Mouse (Mus musculus) cerebellum, adult 2 months (tissue): ENCODE data around the gene Etv6. TPM values are rescaled to one million over a fixed set of nuclear protein-coding genes. Genes with fewer than 3 reads are reported as not detected.

Source experiments
- DNase-seq, 2 experiments: peaks; one replicate each; pipeline ENCODE4 v3.0.0; 2021
- H3K27ac ChIP-seq: fragments of 200-500 bp; 2 replicates; pipeline ENCODE4 v1.5.1; 2012; ENCODE audit warnings: low read length, control low read depth, inconsistent platforms; ENCODE audit not compliant: insufficient read depth
- H3K27me3 ChIP-seq: fragments of 200-500 bp; 2 replicates; pipeline ENCODE4 v1.6.1; 2012; ENCODE audit warnings: inconsistent platforms, mild to moderate bottlenecking, low read length, moderate library complexity; ENCODE audit not compliant: control insufficient read depth, insufficient read depth
- H3K4me1 ChIP-seq: fragments of 200-500 bp; 2 replicates; pipeline ENCODE4 v1.6.1; 2011; ENCODE audit warnings: low read length; ENCODE audit not compliant: control insufficient read depth, insufficient read depth
- H3K4me3 ChIP-seq: fragments of 200-500 bp; replicated peaks from 2 replicates; pipeline ENCODE3; 2011; ENCODE audit warnings: mild to moderate bottlenecking, low read depth, low read length, control low read depth; ENCODE audit not compliant: insufficient read depth
- CTCF ChIP-seq: fragments of 200-500 bp; IDR thresholded peaks from 2 replicates; pipeline ENCODE4 v1.5.1; 2011; ENCODE audit warnings: low read depth, mild to moderate bottlenecking, control low read depth, low read length, moderate library complexity, borderline replicate concordance; ENCODE audit not compliant: insufficient read depth
- POLR2A ChIP-seq: fragments of 200-500 bp; IDR thresholded peaks from 2 replicates; pipeline ENCODE4 v1.6.1; 2011; ENCODE audit warnings: low read length, control low read depth, borderline replicate concordance; ENCODE audit not compliant: insufficient read depth
- WGBS: fragments of 180-500 bp; shearing (Covaris S2); methylation state at CpG from one replicate; pipeline ENCODE4 v1.1.7; 2018; 5-methylcytosine and 5-hydroxymethylcytosine counted together
- polyA plus RNA-seq: library from polyadenylated mRNA; depleted of rRNA; stranded (reverse); fragments of >200 nt; gene quantifications from 2 replicates; pipeline ENCODE4 v1.2.3, GENCODE M21; 2012

The Etv6 gene
- polyA plus RNA-seq, 1 experiment: 8.9 TPM

- WGBS: 39% methylated on average over 15 of the region's 15 CpGs
- no peaks in the 10 kb centered on the region for H3K27me3 ChIP-seq
- H3K4me1 ChIP-seq: peaks cover 5% of the 10 kb centered on the region; the same call in 1 of the 2 replicates
- no peak overlapping the region for H3K27ac ChIP-seq
- TF ChIP-seq CTCF (no peak), POLR2A (no peak)
- DNase-seq: peak in 1 of 2 experiments; percentile 18
- no peak overlapping the region for H3K4me3 ChIP-seq
Observed at GRCm38 (mm10) chr6:134105514-134106201, 70.2 kb downstream of the Etv6 start.

- Histone ChIP-seq H3K4me1 (peaks cover 5% of the 10 kb centered on the region; the same call in 1 of the 2 replicates), H3K4me3 (no peak overlapping the region), H3K27ac (no peak overlapping the region), H3K27me3 (no peaks in the 10 kb centered on the region)
- no peak for TF ChIP-seq CTCF
- no peak for TF ChIP-seq POLR2A
- no peak for DNase-seq
- WGBS: 59% methylated on average over 7 of the region's 7 CpGs
Observed at GRCm38 (mm10) chr6:134107696-134108095, 72.2 kb downstream of the Etv6 start.

GRCm38 (mm10) chr6:134109675-134110074 lies 74.2 kb downstream of the Etv6 start:
- H3K27me3 ChIP-seq: no peaks in the 10 kb centered on the region
- no peak overlapping the region for H3K27ac ChIP-seq
- H3K4me1 ChIP-seq: peaks cover 5% of the 10 kb centered on the region; the same call in 1 of the 2 replicates
- 95% methylated on average over 1 of the region's 1 CpGs for WGBS
- TF ChIP-seq CTCF (no peak), POLR2A (no peak)
- no peak for DNase-seq
- no peak overlapping the region for H3K4me3 ChIP-seq

- H3K4me3 ChIP-seq: no peak overlapping the region
- 97% methylated on average over 5 of the region's 5 CpGs for WGBS
- DNase-seq: no peak
- no peak overlapping the region for H3K27ac ChIP-seq
- TF ChIP-seq CTCF (no peak), POLR2A (no peak)
- H3K4me1 ChIP-seq: peaks cover 5% of the 10 kb centered on the region; the same call in 1 of the 2 replicates
- no peaks in the 10 kb centered on the region for H3K27me3 ChIP-seq
Observed at GRCm38 (mm10) chr6:134110206-134110605, 74.7 kb downstream of the Etv6 start.

- WGBS: 93% methylated on average over 8 of the region's 8 CpGs
- Histone ChIP-seq H3K27me3 (no peaks in the 10 kb centered on the region), H3K4me1 (no peaks in the 10 kb centered on the region), H3K27ac (no peak overlapping the region), H3K4me3 (no peak overlapping the region)
- DNase-seq: no peak
- TF ChIP-seq POLR2A (no peak), CTCF (no peak)
Observed at GRCm38 (mm10) chr6:134111599-134111998, 76.1 kb downstream of the Etv6 start.

- Histone ChIP-seq H3K27ac (no peak overlapping the region), H3K4me1 (no peaks in the 10 kb centered on the region), H3K27me3 (no peaks in the 10 kb centered on the region), H3K4me3 (no peak overlapping the region)
- WGBS: 96% methylated on average over 8 of the region's 8 CpGs
- no peak for TF ChIP-seq CTCF
- no peak for TF ChIP-seq POLR2A
- DNase-seq: no peak
Observed at GRCm38 (mm10) chr6:134112753-134113152, 77.3 kb downstream of the Etv6 start.

GRCm38 (mm10) chr6:134113168-134113567 lies 77.7 kb downstream of the Etv6 start:
- DNase-seq: no peak
- Histone ChIP-seq H3K4me3 (no peak overlapping the region), H3K4me1 (no peaks in the 10 kb centered on the region), H3K27ac (no peak overlapping the region), H3K27me3 (no peaks in the 10 kb centered on the region)
- 89% methylated on average over 2 of the region's 2 CpGs for WGBS
- TF ChIP-seq CTCF: no peak
- no peak for TF ChIP-seq POLR2A

GRCm38 (mm10) chr6:134115219-134115968 lies 79.9 kb downstream of the Etv6 start:
- no peak for DNase-seq
- 89% methylated on average over 14 of the region's 14 CpGs for WGBS
- no peak for TF ChIP-seq POLR2A
- TF ChIP-seq CTCF: no peak
- Histone ChIP-seq H3K4me3 (no peak overlapping the region), H3K27me3 (no peaks in the 10 kb centered on the region), H3K4me1 (no peaks in the 10 kb centered on the region), H3K27ac (no peak overlapping the region)
